Mouse (Mus musculus) neural tube, embryonic 12.5 days (tissue): ENCODE measurements around the gene Nav2. TPM values are rescaled to one million over a fixed set of nuclear protein-coding genes. Genes with fewer than 3 reads are reported as not detected.
A peak's percentile ranks its signal among the peaks of the same experiment; 100 is the strongest.

Experiments used
- ATAC-seq: fragments of 200-750 bp; cut with Nextera tagmentation; 2 replicates; pipeline ENCODE4 v1.8.0; 2017; ENCODE audit warnings: low read depth, mild to moderate bottlenecking, moderate TSS enrichment, moderate library complexity; ENCODE audit not compliant: low FRiP score
- H3K27ac ChIP-seq: fragments of 300-500 bp; sonication (generic); 2 replicates; pipeline ENCODE4 v1.5.1; 2016
- H3K27me3 ChIP-seq: fragments of 300-500 bp; sonication (generic); replicated peaks from 2 replicates; pipeline ENCODE4 v1.6.1; 2016; ENCODE audit warnings: mild to moderate bottlenecking
- H3K36me3 ChIP-seq: fragments of 300-500 bp; sonication (generic); 2 replicates; pipeline ENCODE4 v1.6.1; 2016; ENCODE audit warnings: mild to moderate bottlenecking
- H3K4me1 ChIP-seq: fragments of 300-500 bp; sonication (generic); 2 replicates; pipeline ENCODE4 v1.6.1; 2016
- H3K4me2 ChIP-seq: fragments of 300-500 bp; sonication (generic); replicated peaks from 2 replicates; pipeline ENCODE4 v1.6.1; 2016; ENCODE audit warnings: mild to moderate bottlenecking
- H3K4me3 ChIP-seq: fragments of 300-500 bp; sonication (generic); 2 replicates; pipeline ENCODE4 v1.5.1; 2016
- H3K9ac ChIP-seq: fragments of 300-500 bp; sonication (generic); 2 replicates; pipeline ENCODE4 v1.6.1; 2016; ENCODE audit warnings: mild to moderate bottlenecking
- H3K9me3 ChIP-seq: fragments of 300-500 bp; sonication (generic); 2 replicates; pipeline ENCODE4 v1.6.1; 2016; ENCODE audit warnings: mild to moderate bottlenecking
- WGBS: fragments of 180-500 bp; shearing (Covaris S2); methylation state at CpG from one replicate; pipeline ENCODE4 v1.1.7; 2016; 5-methylcytosine and 5-hydroxymethylcytosine counted together
- polyA plus RNA-seq: library from polyadenylated mRNA; unstranded; fragments of >200 nt; fragmentation: Nextera tagmentation; extraction: Ambion mirVana; gene quantifications from 2 replicates; pipeline ENCODE4 v1.2.1, GENCODE M21; 2016

Nav2 gene
- polyA plus RNA-seq, 1 experiment from 2014 or later = 25.2 TPM

GRCm38 (mm10) chr7:49016088-49016487 lies 107.6 kb downstream of the Nav2 start:
- Histone ChIP-seq H3K9ac (no peak overlapping the region), H3K4me1 (peaks cover 67% of the 10 kb centered on the region), H3K27me3 (no peaks in the 10 kb centered on the region), H3K4me2 (no peak overlapping the region), H3K27ac (no peak overlapping the region), H3K4me3 (no peak overlapping the region), H3K9me3 (no peaks in the 10 kb centered on the region), H3K36me3 (no peaks in the 10 kb centered on the region)
- WGBS = 64% methylated on average over 2 of the region's 2 CpGs
- no peak for ATAC-seq

- Histone ChIP-seq H3K9ac (no peak overlapping the region), H3K27ac (peak overlapping the region; percentile 29; the same call in 1 of the 2 replicates), H3K4me1 (peaks cover 61% of the 10 kb centered on the region), H3K4me3 (no peak overlapping the region), H3K4me2 (no peak overlapping the region), H3K27me3 (no peaks in the 10 kb centered on the region), H3K9me3 (no peaks in the 10 kb centered on the region), H3K36me3 (no peaks in the 10 kb centered on the region)
- WGBS = 68% methylated on average over 5 of the region's 5 CpGs
- ATAC-seq = no peak
These were observed 109.3 kb downstream of the Nav2 start for GRCm38 (mm10) chr7:49017794-49018193.

GRCm38 (mm10) chr7:49018478-49018914 lies 110.0 kb downstream of the Nav2 start:
- no peak overlapping the region for H3K4me3 ChIP-seq
- WGBS = 24% methylated on average over 7 of the region's 7 CpGs
- peaks cover 54% of the 10 kb centered on the region for H3K4me1 ChIP-seq
- peak; percentile 52 for ATAC-seq
- H3K9me3 ChIP-seq = no peaks in the 10 kb centered on the region
- no peaks in the 10 kb centered on the region for H3K27me3 ChIP-seq
- no peaks in the 10 kb centered on the region for H3K36me3 ChIP-seq
- H3K9ac ChIP-seq = no peak overlapping the region
- no peak overlapping the region for H3K4me2 ChIP-seq
- peak overlapping the region; percentile 29; the same call in 1 of the 2 replicates for H3K27ac ChIP-seq

GRCm38 (mm10) chr7:49025026-49025815 lies 116.7 kb downstream of the Nav2 start:
- ATAC-seq = no peak
- Histone ChIP-seq H3K27ac (no peak overlapping the region), H3K4me3 (no peak overlapping the region), H3K36me3 (no peaks in the 10 kb centered on the region), H3K4me2 (no peak overlapping the region), H3K27me3 (no peaks in the 10 kb centered on the region), H3K9me3 (no peaks in the 10 kb centered on the region), H3K4me1 (peaks cover 24% of the 10 kb centered on the region), H3K9ac (no peak overlapping the region)
- WGBS = 85% methylated on average over 8 of the region's 8 CpGs

- ATAC-seq = no peak
- H3K4me2 ChIP-seq = no peak overlapping the region
- H3K9me3 ChIP-seq = no peaks in the 10 kb centered on the region
- H3K27ac ChIP-seq = no peak overlapping the region
- H3K4me1 ChIP-seq = peaks cover 24% of the 10 kb centered on the region
- no peaks in the 10 kb centered on the region for H3K27me3 ChIP-seq
- H3K9ac ChIP-seq = no peak overlapping the region
- 84% methylated on average over 3 of the region's 3 CpGs for WGBS
- H3K36me3 ChIP-seq = no peaks in the 10 kb centered on the region
- H3K4me3 ChIP-seq = no peak overlapping the region
These were observed 117.5 kb downstream of the Nav2 start for GRCm38 (mm10) chr7:49025991-49026390.

GRCm38 (mm10) chr7:49026466-49026865 lies 118.0 kb downstream of the Nav2 start:
- H3K4me2 ChIP-seq = no peak overlapping the region
- WGBS = 77% methylated on average over 5 of the region's 5 CpGs
- H3K36me3 ChIP-seq = no peaks in the 10 kb centered on the region
- no peaks in the 10 kb centered on the region for H3K27me3 ChIP-seq
- H3K4me3 ChIP-seq = no peak overlapping the region
- H3K9me3 ChIP-seq = no peaks in the 10 kb centered on the region
- no peak for ATAC-seq
- H3K4me1 ChIP-seq = peaks cover 24% of the 10 kb centered on the region
- no peak overlapping the region for H3K27ac ChIP-seq
- H3K9ac ChIP-seq = no peak overlapping the region

GRCm38 (mm10) chr7:49029282-49030012 lies 120.9 kb downstream of the Nav2 start:
- Histone ChIP-seq H3K4me1 (peaks cover 29% of the 10 kb centered on the region), H3K27ac (no peak overlapping the region), H3K36me3 (no peaks in the 10 kb centered on the region), H3K9me3 (no peaks in the 10 kb centered on the region), H3K27me3 (no peaks in the 10 kb centered on the region), H3K4me2 (no peak overlapping the region), H3K4me3 (no peak overlapping the region), H3K9ac (no peak overlapping the region)
- WGBS = 55% methylated on average over 10 of the region's 10 CpGs
- no peak; the same call in 1 of the 2 replicates for ATAC-seq

- H3K4me3 ChIP-seq = no peak overlapping the region
- no peak overlapping the region for H3K9ac ChIP-seq
- no peak overlapping the region for H3K27ac ChIP-seq
- H3K27me3 ChIP-seq = no peaks in the 10 kb centered on the region
- no peaks in the 10 kb centered on the region for H3K9me3 ChIP-seq
- no peaks in the 10 kb centered on the region for H3K36me3 ChIP-seq
- WGBS = 84% methylated on average over 4 of the region's 4 CpGs
- peaks cover 18% of the 10 kb centered on the region for H3K4me1 ChIP-seq
- ATAC-seq = no peak
- H3K4me2 ChIP-seq = no peak overlapping the region
These were observed 123.7 kb downstream of the Nav2 start for GRCm38 (mm10) chr7:49032216-49032615.

- WGBS = 79% methylated on average over 2 of the region's 2 CpGs
- ATAC-seq = no peak
- H3K4me1 ChIP-seq = peaks cover 13% of the 10 kb centered on the region
- H3K36me3 ChIP-seq = no peaks in the 10 kb centered on the region
- H3K9ac ChIP-seq = no peak overlapping the region
- no peaks in the 10 kb centered on the region for H3K27me3 ChIP-seq
- no peak overlapping the region for H3K4me2 ChIP-seq
- H3K4me3 ChIP-seq = no peak overlapping the region
- no peak overlapping the region for H3K27ac ChIP-seq
- H3K9me3 ChIP-seq = no peaks in the 10 kb centered on the region
These were observed 125.7 kb downstream of the Nav2 start for GRCm38 (mm10) chr7:49034253-49034652.

GRCm38 (mm10) chr7:49040163-49040562 lies 131.6 kb downstream of the Nav2 start:
- 70% methylated on average over 8 of the region's 8 CpGs for WGBS
- peaks cover 40% of the 10 kb centered on the region for H3K4me1 ChIP-seq

GRCm38 (mm10) chr7:49041334-49042070 lies 133.0 kb downstream of the Nav2 start:
- no peak overlapping the region for H3K9ac ChIP-seq

More at GRCm38 (mm10) chr7:49040163-49040562, 131.6 kb downstream of the Nav2 start:
- Histone ChIP-seq H3K36me3 (no peaks in the 10 kb centered on the region), H3K4me3 (no peak overlapping the region), H3K27me3 (no peaks in the 10 kb centered on the region), H3K27ac (no peak overlapping the region), H3K4me2 (no peak overlapping the region), H3K9ac (no peak overlapping the region), H3K9me3 (no peaks in the 10 kb centered on the region)
- ATAC-seq = no peak

More at GRCm38 (mm10) chr7:49041334-49042070, 133.0 kb downstream of the Nav2 start:
- no peak overlapping the region for H3K27ac ChIP-seq
- no peaks in the 10 kb centered on the region for H3K36me3 ChIP-seq
- ATAC-seq = no peak
- no peak overlapping the region for H3K4me3 ChIP-seq
- 31% methylated on average over 4 of the region's 4 CpGs for WGBS
- no peaks in the 10 kb centered on the region for H3K9me3 ChIP-seq
- no peaks in the 10 kb centered on the region for H3K27me3 ChIP-seq
- H3K4me1 ChIP-seq = peaks cover 53% of the 10 kb centered on the region
- H3K4me2 ChIP-seq = no peak overlapping the region
